Mouse (Mus musculus) midbrain, embryonic 14.5 days (tissue): ENCODE results near the gene Mbnl2. TPM values are rescaled to one million over a fixed set of nuclear protein-coding genes. Genes with fewer than 3 reads are reported as not detected.

Experiments
- ATAC-seq: fragments of 200-750 bp; cut with Nextera tagmentation; 2 replicates; pipeline ENCODE4 v1.8.0; 2017; ENCODE audit warnings: moderate number of reproducible peaks, moderate library complexity; ENCODE audit not compliant: low FRiP score, low TSS enrichment
- DNase-seq: peaks from one replicate; pipeline ENCODE4 v3.0.0-alpha.2; 2015
- H3K27ac ChIP-seq: fragments of 300-500 bp; sonication (generic); replicated peaks from 2 replicates; pipeline ENCODE4 v1.5.1; 2014; ENCODE audit warnings: mild to moderate bottlenecking, low read depth, low read length, moderate library complexity
- H3K27me3 ChIP-seq: fragments of 300-500 bp; sonication (generic); 2 replicates; pipeline ENCODE4 v1.6.1; 2014; ENCODE audit warnings: low read length, control low read depth, mixed read lengths; ENCODE audit not compliant: control insufficient read depth, insufficient read depth
- H3K36me3 ChIP-seq: fragments of 300-500 bp; sonication (generic); 2 replicates; pipeline ENCODE4 v1.6.1; 2014; ENCODE audit warnings: low read length, control low read depth; ENCODE audit not compliant: control insufficient read depth, insufficient read depth
- H3K4me1 ChIP-seq: fragments of 300-500 bp; sonication (generic); 2 replicates; pipeline ENCODE4 v1.6.1; 2014; ENCODE audit warnings: mild to moderate bottlenecking, antibody characterized with exemption, low read length, control low read depth; ENCODE audit not compliant: control insufficient read depth, insufficient read depth
- H3K4me2 ChIP-seq: fragments of 300-500 bp; sonication (generic); 2 replicates; pipeline ENCODE4 v1.6.1; 2014; ENCODE audit warnings: mild to moderate bottlenecking, low read length, moderate library complexity
- H3K4me3 ChIP-seq: fragments of 300-500 bp; sonication (generic); replicated peaks from 2 replicates; pipeline ENCODE4 v1.5.1; 2014; ENCODE audit warnings: low read depth, low read length
- H3K9ac ChIP-seq: fragments of 300-500 bp; sonication (generic); replicated peaks from 2 replicates; pipeline ENCODE4 v1.6.1; 2014; ENCODE audit warnings: mild to moderate bottlenecking, low read length, moderate library complexity
- H3K9me3 ChIP-seq: fragments of 300-500 bp; sonication (generic); 2 replicates; pipeline ENCODE4 v1.6.1; 2016; ENCODE audit warnings: low read length, control low read depth, mixed read lengths; ENCODE audit not compliant: control insufficient read depth
- WGBS: fragments of 180-500 bp; shearing (Covaris S2); extraction: QIAGEN DNeasy Blood & Tissue Kit; methylation state at CpG from one replicate; pipeline ENCODE4 v1.1.7; 2014; 5-methylcytosine and 5-hydroxymethylcytosine counted together
- polyA plus RNA-seq: library from polyadenylated mRNA; unstranded; fragments of >200 nt; fragmentation: Nextera tagmentation; extraction: Ambion mirVana; gene quantifications from 2 replicates; pipeline ENCODE4 v1.2.1, GENCODE M21; 2014

Gene Mbnl2
- polyA plus RNA-seq, 1 experiment from 2014 or later, result 22.5 TPM

- DNase-seq (no peak), ATAC-seq (no peak)
- Histone ChIP-seq H3K4me3 (no peak overlapping the region), H3K27ac (no peak overlapping the region), H3K4me2 (no peak overlapping the region), H3K9me3 (no peaks in the 10 kb centered on the region), H3K27me3 (no peaks in the 10 kb centered on the region), H3K36me3 (no peaks in the 10 kb centered on the region), H3K4me1 (peaks cover 16% of the 10 kb centered on the region; the same call in 1 of the 2 replicates), H3K9ac (no peak overlapping the region)
- 72% methylated on average over 6 of the region's 6 CpGs for WGBS
Measured at GRCm38 (mm10) chr14:120335871-120336270, 60.4 kb downstream of the Mbnl2 start.

GRCm38 (mm10) chr14:120336380-120336779 lies 60.9 kb downstream of the Mbnl2 start:
- H3K27ac ChIP-seq, result no peak overlapping the region
- no peak for ATAC-seq
- 46% methylated on average over 7 of the region's 7 CpGs for WGBS

GRCm38 (mm10) chr14:120336841-120337240 lies 61.4 kb downstream of the Mbnl2 start:
- Histone ChIP-seq H3K4me2 (no peak overlapping the region), H3K4me1 (peaks cover 16% of the 10 kb centered on the region; the same call in 1 of the 2 replicates), H3K36me3 (no peaks in the 10 kb centered on the region), H3K27me3 (no peaks in the 10 kb centered on the region), H3K9ac (no peak overlapping the region), H3K4me3 (no peak overlapping the region), H3K9me3 (no peaks in the 10 kb centered on the region), H3K27ac (no peak overlapping the region)
- peak; percentile 26 for DNase-seq
- ATAC-seq, result no peak
- 67% methylated on average over 8 of the region's 8 CpGs for WGBS

More at GRCm38 (mm10) chr14:120336380-120336779, 60.9 kb downstream of the Mbnl2 start:
- Histone ChIP-seq H3K27me3 (no peaks in the 10 kb centered on the region), H3K4me2 (no peak overlapping the region), H3K4me3 (no peak overlapping the region), H3K9me3 (no peaks in the 10 kb centered on the region), H3K36me3 (no peaks in the 10 kb centered on the region), H3K4me1 (peaks cover 16% of the 10 kb centered on the region; the same call in 1 of the 2 replicates), H3K9ac (no peak overlapping the region)
- DNase-seq, result peak; percentile 20

- Histone ChIP-seq H3K27me3 (no peaks in the 10 kb centered on the region), H3K27ac (no peak overlapping the region), H3K4me2 (no peak overlapping the region), H3K9me3 (no peaks in the 10 kb centered on the region), H3K36me3 (no peaks in the 10 kb centered on the region), H3K4me3 (no peak overlapping the region), H3K4me1 (peaks cover 16% of the 10 kb centered on the region; the same call in 1 of the 2 replicates), H3K9ac (no peak overlapping the region)
- DNase-seq (no peak), ATAC-seq (no peak)
- WGBS, result 57% methylated on average over 7 of the region's 7 CpGs
Measured at GRCm38 (mm10) chr14:120337731-120338462, 62.4 kb downstream of the Mbnl2 start.

- Histone ChIP-seq H3K9me3 (no peaks in the 10 kb centered on the region), H3K27ac (no peak overlapping the region), H3K4me3 (no peak overlapping the region), H3K27me3 (no peaks in the 10 kb centered on the region), H3K4me1 (peaks cover 16% of the 10 kb centered on the region; the same call in 1 of the 2 replicates), H3K9ac (no peak overlapping the region), H3K4me2 (no peak overlapping the region), H3K36me3 (no peaks in the 10 kb centered on the region)
- no peak for DNase-seq
- WGBS, result 93% methylated on average over 3 of the region's 3 CpGs
- no peak for ATAC-seq
Measured at GRCm38 (mm10) chr14:120338706-120339105, 63.2 kb downstream of the Mbnl2 start.

- Histone ChIP-seq H3K27me3 (no peaks in the 10 kb centered on the region), H3K9ac (no peak overlapping the region), H3K27ac (no peak overlapping the region), H3K4me3 (no peak overlapping the region), H3K4me1 (peaks cover 8% of the 10 kb centered on the region; the same call in 1 of the 2 replicates), H3K4me2 (no peak overlapping the region), H3K9me3 (peaks cover 3% of the 10 kb centered on the region; the same call in 1 of the 2 replicates), H3K36me3 (no peaks in the 10 kb centered on the region)
- ATAC-seq, result no peak
- 88% methylated on average over 6 of the region's 6 CpGs for WGBS
- no peak for DNase-seq
Measured at GRCm38 (mm10) chr14:120341912-120342311, 66.4 kb downstream of the Mbnl2 start.

GRCm38 (mm10) chr14:120342321-120342720 lies 66.9 kb downstream of the Mbnl2 start:
- Histone ChIP-seq H3K9me3 (peaks cover 3% of the 10 kb centered on the region; the same call in 1 of the 2 replicates), H3K27ac (no peak overlapping the region), H3K4me3 (no peak overlapping the region), H3K4me1 (peaks cover 7% of the 10 kb centered on the region; the same call in 1 of the 2 replicates), H3K9ac (no peak overlapping the region), H3K36me3 (no peaks in the 10 kb centered on the region), H3K4me2 (no peak overlapping the region), H3K27me3 (no peaks in the 10 kb centered on the region)
- ATAC-seq, result no peak
- DNase-seq, result no peak
- 87% methylated on average over 7 of the region's 7 CpGs for WGBS

- H3K4me3 ChIP-seq, result no peak overlapping the region
- H3K9ac ChIP-seq, result no peak overlapping the region
- H3K4me1 ChIP-seq, result no peaks in the 10 kb centered on the region
- 87% methylated on average over 4 of the region's 4 CpGs for WGBS
- H3K27ac ChIP-seq, result no peak overlapping the region
- DNase-seq, result no peak
- ATAC-seq, result no peak
- peaks cover 3% of the 10 kb centered on the region; the same call in 1 of the 2 replicates for H3K9me3 ChIP-seq
- no peaks in the 10 kb centered on the region for H3K36me3 ChIP-seq
- H3K4me2 ChIP-seq, result no peak overlapping the region
- no peaks in the 10 kb centered on the region for H3K27me3 ChIP-seq
Measured at GRCm38 (mm10) chr14:120344641-120345040, 69.2 kb downstream of the Mbnl2 start.
